12 mouse cellular contexts compared by ENCODE assay signal in genomic region chr9:50365059-50365780, GRCm38 (mm10). TPM values are rescaled to one million over a fixed set of nuclear protein-coding genes. Genes with fewer than 3 reads are reported as not detected.
DNase-seq lines count a peak whose midpoint lies in the region; ATAC-seq lines count a peak whose summit lies in the region.
"Had no signal": no experiment of that assay in that cellular context is flagged by ENCODE, and none has a peak within 500 bp of the region (broad histone marks: within the 10 kb centered on the region; RNA-seq: fewer than 3 reads in every experiment).

No protein-coding gene starts in this region.

- H3K4me1 ChIP-seq in hindbrain, embryonic 12.5 days = peaks cover 20% of the 10 kb centered on the region
- H3K4me1 ChIP-seq in hindbrain, embryonic 10.5 days (replicated peaks) = peaks cover 11% of the 10 kb centered on the region; the same call in 1 of the 2 replicates
- peaks cover 35% of the 10 kb centered on the region for H3K4me1 ChIP-seq in limb, embryonic 13.5 days
- H3K4me1 ChIP-seq in heart, embryonic 11.5 days (ENCODE audit: control insufficient read depth, insufficient read depth, low read length) = no peaks in the 10 kb centered on the region

- 0 out of 2 replicates have a peak overlapping the region, but pooled peaks have one; percentile 24 for H3K27ac ChIP-seq in hindbrain, embryonic 12.5 days
- no peak overlapping the region for H3K27ac ChIP-seq in hindbrain, embryonic 10.5 days
- no peak overlapping the region for H3K27ac ChIP-seq in limb, embryonic 13.5 days
- no peak overlapping the region for H3K27ac ChIP-seq in heart, embryonic 11.5 days (ENCODE audit: low read depth, low read length)
- H3K27ac ChIP-seq: liver, embryonic 14.5 days had no signal

- H3K27me3 ChIP-seq in hindbrain, embryonic 12.5 days = no peaks in the 10 kb centered on the region
- no peaks in the 10 kb centered on the region for H3K27me3 ChIP-seq in hindbrain, embryonic 10.5 days (ENCODE audit: insufficient read depth, poor library complexity, severe bottlenecking)
- no peaks in the 10 kb centered on the region for H3K27me3 ChIP-seq in limb, embryonic 13.5 days
- H3K27me3 ChIP-seq in heart, embryonic 11.5 days (ENCODE audit: control insufficient read depth, insufficient read depth, low read length) = no peaks in the 10 kb centered on the region; the same call in 1 of the 2 replicates

- WGBS in hindbrain, embryonic 12.5 days = 48% methylated on average over 11 of the region's 11 CpGs
- WGBS in hindbrain, embryonic 10.5 days = 71% methylated on average over 11 of the region's 11 CpGs
- 36% methylated on average over 11 of the region's 11 CpGs for WGBS in limb, embryonic 13.5 days
- WGBS in heart, embryonic 11.5 days (ENCODE audit: insufficient replicate concordance) = 67% methylated on average over 11 of the region's 11 CpGs

- H3K4me3 ChIP-seq in hindbrain, embryonic 12.5 days = no peak overlapping the region
- no peak overlapping the region for H3K4me3 ChIP-seq in hindbrain, embryonic 10.5 days
- no peak overlapping the region for H3K4me3 ChIP-seq in limb, embryonic 13.5 days
- H3K4me3 ChIP-seq in heart, embryonic 11.5 days (ENCODE audit: low read depth, low read length) = no peak overlapping the region
- H3K4me3 ChIP-seq: heart, embryonic 10.5 days had no signal

- DNase-seq in hindbrain, embryonic 10.5 days (ENCODE audit: low spot score) = no peak
- peak; percentile 13 for DNase-seq in adrenal gland, postnatal 25 days
- peak; percentile 70 for DNase-seq in kidney, adult 9 months
- no peak for DNase-seq in cerebellum, adult 11 months
- DNase-seq in right cerebral cortex, postnatal 4 days = no peak
- DNase-seq: cerebellum, adult 9-11 months; thymus, postnatal 36 days had no signal

- H3K9ac ChIP-seq in hindbrain, embryonic 12.5 days = no peak overlapping the region
- H3K9ac ChIP-seq in limb, embryonic 13.5 days = no peak overlapping the region
- no peak overlapping the region for H3K9ac ChIP-seq in heart, embryonic 11.5 days (ENCODE audit: low read depth, low read length)
- H3K9ac ChIP-seq: liver, embryonic 14.5 days had no signal

- ATAC-seq in hindbrain, embryonic 12.5 days (ENCODE audit: low FRiP score) = no peak
- ATAC-seq in limb, embryonic 13.5 days (ENCODE audit: low FRiP score, low read depth) = peak; percentile 62; the same call in 1 of the 2 replicates
- no peak for ATAC-seq in heart, embryonic 11.5 days (replicated peaks; ENCODE audit: insufficient number of reproducible peaks, low FRiP score, low TSS enrichment)

- H3K9me3 ChIP-seq in hindbrain, embryonic 12.5 days (replicated peaks) = no peaks in the 10 kb centered on the region
- H3K9me3 ChIP-seq in hindbrain, embryonic 10.5 days = no peaks in the 10 kb centered on the region
- no peaks in the 10 kb centered on the region for H3K9me3 ChIP-seq in limb, embryonic 13.5 days
- H3K9me3 ChIP-seq in heart, embryonic 11.5 days (replicated peaks; ENCODE audit: control insufficient read depth, low read length) = no peaks in the 10 kb centered on the region
- H3K9me3 ChIP-seq: heart, embryonic 10.5 days had no signal

- no peaks in the 10 kb centered on the region for H3K36me3 ChIP-seq in hindbrain, embryonic 12.5 days
- H3K36me3 ChIP-seq in hindbrain, embryonic 10.5 days = no peaks in the 10 kb centered on the region
- H3K36me3 ChIP-seq in limb, embryonic 13.5 days = no peaks in the 10 kb centered on the region
- H3K36me3 ChIP-seq in heart, embryonic 11.5 days (ENCODE audit: control insufficient read depth, insufficient read depth, low read length) = no peaks in the 10 kb centered on the region
- H3K36me3 ChIP-seq: heart, embryonic 10.5 days had no signal

- no peak overlapping the region for H3K4me2 ChIP-seq in hindbrain, embryonic 12.5 days (replicated peaks)
- 0 out of 2 replicates have a peak overlapping the region, but pooled peaks have one; percentile 4 for H3K4me2 ChIP-seq in limb, embryonic 13.5 days (replicated peaks)
- no peak overlapping the region for H3K4me2 ChIP-seq in heart, embryonic 11.5 days

RNA-seq across cellular contexts. Expression of gene Rpl10-ps3, which starts 20.5 kb away (rescaled TPM):
- 121 and 142 TPM in 2 replicates for polyA plus RNA-seq in hindbrain, embryonic 12.5 days (2016; fragmentation: Nextera tagmentation; extraction: Ambion mirVana)
- 141 and 231 TPM in 2 replicates for polyA plus RNA-seq in hindbrain, embryonic 10.5 days (2016; fragmentation: Nextera tagmentation; extraction: Ambion mirVana)
- total RNA-seq in adrenal gland, postnatal 25 days (2021) = 875 and 1,185 TPM in 2 replicates
- polyA plus RNA-seq in limb, embryonic 13.5 days (2015; fragmentation: Nextera tagmentation; extraction: Ambion mirVana) = 251 and 308 TPM in 2 replicates
- polyA plus RNA-seq in heart, embryonic 11.5 days (2014; fragmentation: Nextera tagmentation; extraction: Ambion mirVana) = 192 and 226 TPM in 2 replicates

Comparison
In these comparisons a context has a peak if more than half of its experiments do, and no peak if none do; other contexts are left out.
1. DNase-seq: peak in adrenal gland, postnatal 25 days (single experiment) and kidney, adult 9 months (single experiment); none in hindbrain, embryonic 10.5 days (single experiment), cerebellum, adult 11 months (single experiment) and right cerebral cortex, postnatal 4 days (single experiment).